Mouse (Mus musculus) common myeloid progenitor, adult 5-6 weeks (primary cell): ENCODE data around the gene Mad1l1. TPM values are rescaled to one million over a fixed set of nuclear protein-coding genes. Genes with fewer than 3 reads are reported as not detected.

Source experiments
- ATAC-seq: replicated peaks from 2 replicates; pipeline ENCODE4 v1.8.0; 2016; ENCODE audit warnings: low read depth, mild to moderate bottlenecking, moderate TSS enrichment, inconsistent platforms; ENCODE audit not compliant: poor library complexity, severe bottlenecking
- total RNA-seq: library from RNA; stranded (forward); fragments of 200-1000, 187-1606 nt; gene quantifications from 2 replicates; pipeline ENCODE4 v1.2.3, GENCODE M21; 2017

The Mad1l1 gene
- total RNA-seq, 1 experiment from 2014 or later: 54.5 TPM

DNA sequence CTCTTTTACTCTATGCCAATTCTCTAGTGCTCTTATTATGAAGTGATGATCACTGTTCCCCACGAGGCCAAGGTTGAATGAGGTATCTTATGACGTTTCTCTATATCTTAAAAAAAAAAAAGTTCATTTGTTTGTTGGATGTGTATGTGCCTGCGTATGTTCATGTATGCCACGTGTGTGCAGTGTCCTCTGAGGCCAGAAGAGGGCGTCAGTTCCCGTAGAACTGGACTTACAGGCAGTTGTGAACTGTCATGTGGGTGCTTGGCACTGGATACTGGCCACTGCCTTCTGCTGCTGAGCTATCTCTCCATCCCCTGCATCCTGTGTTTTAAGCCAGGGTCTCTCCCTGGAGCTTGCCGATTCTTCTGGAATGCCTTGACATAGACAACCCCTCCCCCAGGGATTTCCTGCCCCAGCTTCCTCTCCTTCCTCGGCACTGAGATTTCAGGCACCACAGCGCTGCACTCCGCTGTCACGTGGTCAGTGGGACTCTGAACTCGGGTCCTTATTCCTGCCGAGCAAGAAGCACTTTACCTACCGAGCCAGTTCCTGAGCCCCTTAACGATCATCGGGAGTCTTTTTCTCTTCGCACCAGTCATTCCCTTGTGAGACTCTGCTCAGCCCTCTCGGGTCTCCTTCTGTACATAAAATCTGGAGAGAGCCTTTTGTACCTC lies 336.1 kb downstream of the Mad1l1 start:
- ATAC-seq: no peak

DNA sequence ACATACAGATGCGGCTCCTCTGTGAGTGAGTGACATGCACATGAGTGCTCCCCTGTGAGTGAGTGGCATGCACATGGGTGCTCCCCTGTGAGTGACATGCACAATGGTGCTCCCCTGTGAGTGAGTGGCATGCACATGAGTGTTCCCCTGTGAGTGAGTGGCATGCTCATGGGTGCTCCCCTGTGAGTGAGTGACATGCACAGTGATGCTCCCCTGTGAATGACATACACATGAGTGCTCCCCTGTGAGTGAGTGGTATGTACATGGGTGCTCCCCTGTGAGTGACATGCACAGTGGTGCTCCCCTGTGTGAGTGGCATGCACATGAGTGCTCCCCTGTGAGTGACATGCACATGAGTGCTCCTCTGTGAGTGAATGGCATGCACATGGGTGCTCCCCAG lies 339.4 kb downstream of the Mad1l1 start:
- no peak for ATAC-seq

DNA sequence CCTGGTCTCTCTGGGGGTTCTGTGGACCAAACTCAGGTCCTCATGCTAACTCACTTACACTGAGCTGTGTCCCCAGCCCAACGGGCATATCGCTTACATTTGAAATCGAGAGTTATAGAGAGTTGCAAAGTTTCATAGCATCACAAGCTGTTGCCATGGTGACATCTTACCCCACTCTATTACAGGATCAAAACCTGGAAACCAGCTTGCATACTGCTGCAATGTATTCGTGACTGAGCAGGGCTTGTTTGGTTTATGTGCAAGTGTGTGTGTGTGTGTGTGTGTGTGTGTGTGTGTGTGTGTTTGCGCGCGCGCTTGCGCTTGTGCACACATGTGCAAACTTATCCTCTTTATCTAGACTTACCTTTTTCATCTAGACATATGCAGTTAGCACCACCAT lies 342.0 kb downstream of the Mad1l1 start:
- ATAC-seq: no peak

DNA sequence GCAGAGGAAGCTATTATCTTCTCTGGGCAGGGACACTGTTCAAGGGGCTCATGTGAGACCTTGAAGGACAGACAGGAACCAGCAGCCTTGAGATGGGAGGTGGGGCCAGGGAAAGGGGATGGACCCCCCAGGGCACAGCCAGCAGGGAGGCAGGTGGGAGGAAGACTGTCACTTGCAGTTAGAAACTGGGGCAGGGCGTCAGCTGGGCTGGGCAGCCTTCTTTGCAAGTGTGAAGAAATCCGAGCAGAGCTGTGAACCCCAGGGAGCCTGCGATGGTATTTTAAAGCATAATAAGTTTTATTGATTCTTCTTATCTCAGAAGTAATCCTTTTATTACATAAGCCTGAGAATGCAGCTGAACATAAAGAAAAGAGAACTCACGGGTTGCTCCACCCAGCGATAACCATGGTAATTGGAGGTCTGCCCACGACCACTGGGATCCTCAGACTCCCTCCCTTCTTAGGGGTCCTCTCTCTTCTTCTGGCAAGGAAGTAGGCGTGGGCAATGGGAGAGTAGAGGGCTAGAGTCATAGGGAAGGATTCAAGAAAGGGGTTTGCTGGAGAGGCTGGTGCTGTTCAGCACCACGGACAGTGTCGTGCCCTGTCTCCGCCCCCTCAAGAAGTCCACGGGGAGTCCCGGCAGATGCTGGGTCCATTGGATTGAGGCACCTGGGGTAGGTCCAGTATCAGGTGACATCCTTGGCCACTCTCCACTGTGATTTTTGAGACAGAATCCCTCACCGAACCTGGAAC lies 342.7 kb downstream of the Mad1l1 start:
- ATAC-seq: peak; percentile 66

DNA sequence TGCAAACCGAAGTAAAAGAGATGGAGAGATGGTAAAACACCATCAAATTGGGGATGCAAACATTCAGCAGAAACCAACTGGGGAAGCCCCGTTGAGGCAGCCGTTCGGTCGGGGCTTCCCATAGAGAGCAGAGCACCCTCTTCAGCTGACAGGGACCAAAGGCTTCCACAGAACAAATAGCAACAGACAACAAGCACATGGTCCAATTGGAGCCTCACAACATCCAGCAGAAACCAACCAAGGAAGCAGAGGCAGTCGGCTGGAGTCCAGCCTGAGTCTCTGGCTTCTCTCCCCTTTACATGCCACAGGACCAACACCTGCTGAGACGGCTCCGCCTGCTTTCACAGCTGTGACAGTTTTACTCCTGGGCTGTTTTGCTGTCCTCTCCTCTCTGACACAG lies 343.9 kb downstream of the Mad1l1 start:
- no peak for ATAC-seq

DNA sequence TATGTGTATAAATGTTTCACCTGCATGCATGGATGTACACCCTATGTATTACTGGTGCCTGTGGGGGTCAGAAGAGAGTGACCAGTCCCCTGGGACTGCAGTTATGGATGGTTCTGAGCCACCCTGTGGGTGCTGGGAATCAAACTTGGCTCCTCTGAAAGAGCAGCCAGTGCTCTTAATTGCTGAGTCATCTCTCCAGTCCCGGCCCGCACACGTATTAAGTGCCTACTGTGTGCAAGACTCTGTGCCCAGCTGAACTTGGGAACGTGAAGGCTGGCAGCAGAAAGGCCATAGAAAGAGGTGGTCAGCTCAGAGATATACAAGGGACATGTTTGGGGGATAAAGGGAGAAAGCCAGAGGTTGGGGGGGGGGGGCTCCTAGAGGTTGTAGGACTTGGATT lies 344.8 kb downstream of the Mad1l1 start:
- ATAC-seq: no peak

DNA sequence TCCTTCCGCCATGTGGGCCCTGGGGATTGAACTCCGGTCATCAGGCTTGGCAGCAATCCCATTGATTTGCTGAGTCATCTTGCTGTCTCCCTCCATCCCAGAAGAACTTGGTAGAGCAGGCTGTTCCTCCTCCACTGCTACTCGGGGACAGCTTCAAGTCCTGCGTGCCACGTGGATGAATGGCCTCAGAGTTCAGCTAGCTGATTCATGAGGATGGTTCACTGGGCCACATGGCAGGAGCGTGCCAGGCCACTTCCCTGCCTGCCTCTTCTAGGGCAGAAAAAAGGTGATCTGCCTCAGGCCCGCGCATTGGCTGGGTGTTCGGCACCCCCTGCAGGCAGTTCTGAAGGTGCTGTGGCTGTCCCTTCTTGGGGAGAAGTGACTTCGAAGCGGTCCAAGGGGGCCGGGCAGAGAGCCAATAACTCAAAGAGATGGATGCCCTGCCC lies 351.1 kb downstream of the Mad1l1 start:
- ATAC-seq: peak; percentile 40

DNA sequence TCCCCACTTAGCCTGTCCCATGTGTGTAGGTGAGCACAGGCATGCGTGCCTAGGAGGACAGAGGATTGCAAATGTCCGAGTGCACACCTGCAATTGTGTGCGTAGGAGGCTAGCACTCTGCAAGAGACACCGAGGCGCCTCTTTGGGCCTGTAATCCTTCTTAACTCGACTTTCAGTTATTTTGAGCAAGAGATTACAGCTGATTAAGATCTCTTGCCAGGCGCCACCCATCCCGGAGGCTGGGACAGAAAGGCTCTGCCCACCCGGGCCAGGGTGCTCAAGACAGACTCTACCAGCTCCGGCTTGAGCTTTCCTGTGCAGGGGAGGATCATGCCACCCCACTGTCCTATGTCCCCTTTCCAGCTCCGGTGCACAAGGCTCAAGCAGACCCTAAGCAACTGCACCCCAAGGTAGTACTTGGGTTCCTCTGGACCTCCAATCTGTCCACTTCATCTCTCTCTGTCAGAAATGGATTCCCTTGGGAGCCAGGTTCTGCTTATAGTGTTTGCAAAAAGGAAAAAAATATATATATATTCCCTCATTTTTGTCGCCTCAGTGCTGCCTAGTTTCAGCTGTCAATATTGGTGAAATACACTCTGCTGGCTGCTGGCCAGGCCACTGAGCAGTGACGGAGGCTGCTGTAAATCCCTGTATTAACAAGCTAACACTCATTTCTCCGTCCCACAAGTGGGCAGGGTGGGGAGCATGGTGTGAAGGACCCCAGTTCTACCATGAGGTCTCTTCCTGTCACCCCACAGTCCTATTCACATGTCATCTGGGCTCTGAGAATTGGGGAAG lies 352.0 kb downstream of the Mad1l1 start:
- no peak for ATAC-seq

DNA sequence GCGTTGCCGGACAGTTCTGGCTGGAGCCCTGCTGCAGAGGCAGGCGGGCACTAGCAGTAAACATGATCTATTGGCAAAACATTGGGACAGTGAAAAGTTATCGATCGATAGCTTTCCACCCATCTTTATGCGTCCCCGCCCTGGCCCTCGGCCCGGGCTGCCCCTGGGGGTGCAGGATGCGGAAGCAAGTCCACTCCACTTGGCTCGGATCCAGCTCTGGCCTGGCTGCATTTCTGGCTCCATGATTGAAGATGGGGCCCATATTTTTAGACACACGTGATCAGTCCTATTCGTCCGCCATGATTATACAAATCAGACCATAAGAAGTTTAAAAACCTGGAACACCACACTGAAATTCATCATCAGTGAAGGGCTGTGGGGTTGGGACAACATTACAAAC lies 355.8 kb downstream of the Mad1l1 start:
- ATAC-seq: no peak

DNA sequence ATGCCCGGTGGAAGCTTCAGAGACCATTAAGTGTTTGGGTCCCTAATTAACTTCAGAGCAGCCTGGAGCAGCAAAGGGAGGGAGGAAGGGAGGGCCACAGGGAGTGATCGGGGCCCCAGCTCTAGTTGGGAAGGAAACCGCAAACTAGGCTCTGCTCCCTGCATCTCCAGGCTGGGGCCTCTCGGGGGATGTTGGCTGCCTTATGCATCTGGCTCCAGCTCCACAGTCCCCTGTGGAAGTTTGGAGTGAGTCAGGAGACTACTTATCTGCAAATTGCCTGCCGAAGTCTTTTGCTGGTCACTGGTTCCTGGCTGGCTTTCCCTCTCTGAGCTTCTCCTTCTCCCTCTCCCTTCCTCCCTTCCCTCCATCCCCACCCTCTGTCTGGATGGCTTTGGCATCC lies 357.0 kb downstream of the Mad1l1 start:
- ATAC-seq: no peak

DNA sequence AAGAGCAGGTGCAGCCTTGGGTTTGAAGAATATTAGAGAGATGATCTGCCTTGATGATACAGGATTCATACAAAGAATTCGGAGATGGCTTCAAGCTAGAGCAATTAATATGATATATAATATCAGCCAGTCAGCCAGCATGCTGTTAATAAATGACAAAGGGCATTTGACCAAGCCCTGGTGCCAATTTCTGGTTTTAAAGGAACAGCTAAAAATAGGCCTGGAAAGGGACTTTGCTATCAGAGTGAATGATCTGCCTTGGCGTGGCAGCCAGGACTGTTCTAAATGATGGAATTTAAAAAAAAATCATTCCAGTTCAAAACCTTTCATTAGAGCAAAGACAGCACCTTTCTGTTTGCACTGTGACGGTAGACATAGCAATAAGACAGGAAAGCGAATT lies 361.6 kb downstream of the Mad1l1 start:
- no peak for ATAC-seq

Other genes with a start within 250 kb of the Mad1l1 start
- gene Nudt1, start 104 bp upstream of the Mad1l1 start, total RNA-seq: 32.2 and 40.0 TPM in 2 replicates
- 8.4 and 12.0 TPM in 2 replicates for gene Mrm2, start 10.3 kb upstream of the Mad1l1 start, total RNA-seq
- gene Snx8, start 67.7 kb upstream of the Mad1l1 start, total RNA-seq: 3.9 and 5.5 TPM in 2 replicates
- gene Eif3b, start 97.8 kb upstream of the Mad1l1 start, total RNA-seq: 212 and 281 TPM in 2 replicates
- gene Gm4869, start 124.1 kb upstream of the Mad1l1 start, total RNA-seq: not detected in 2 replicates
- gene Chst12, start 184.0 kb upstream of the Mad1l1 start, total RNA-seq: 10.1 and 15.3 TPM in 2 replicates
- gene Grifin, start 243.5 kb upstream of the Mad1l1 start, total RNA-seq: not detected in 2 replicates